Mouse (Mus musculus) heart, postnatal 0 days (tissue): ENCODE measurements around the gene Col4a2.
A peak's percentile ranks its signal among the peaks of the same experiment; 100 is the strongest.

Experiments used
- CTCF ChIP-seq: IDR thresholded peaks from 2 replicates; pipeline ENCODE4 v1.5.1; 2016; ENCODE audit warnings: antibody characterized with exemption, control low read depth, low read depth
- EP300 ChIP-seq: IDR thresholded peaks from 2 replicates; pipeline ENCODE4 v1.6.1; 2016; ENCODE audit warnings: antibody characterized with exemption, low read depth

- TF ChIP-seq EP300 (0 out of 2 replicates have a peak, but pooled peaks have one; percentile 58), CTCF (no peak)
These were observed 29.4 kb upstream of the Col4a2 start for GRCm38 (mm10) chr8:11283217-11283616.
